Mouse (Mus musculus): Measurements from ENCODE around the gene AI481877. TPM values are rescaled to one million over a fixed set of nuclear protein-coding genes. Genes with fewer than 3 reads are reported as not detected.
"Not testable (repeated sequence)": the region's sequence is repeated elsewhere in the genome, so short reads cannot be mapped to it uniquely, and the experiment has no call there.

AI481877 gene
- not detected in 2 replicates for total RNA-seq (2015; ENCODE audit: low replicate concordance)
- not detected in 2 replicates for total RNA-seq (2017; ENCODE audit: low replicate concordance)

DNA sequence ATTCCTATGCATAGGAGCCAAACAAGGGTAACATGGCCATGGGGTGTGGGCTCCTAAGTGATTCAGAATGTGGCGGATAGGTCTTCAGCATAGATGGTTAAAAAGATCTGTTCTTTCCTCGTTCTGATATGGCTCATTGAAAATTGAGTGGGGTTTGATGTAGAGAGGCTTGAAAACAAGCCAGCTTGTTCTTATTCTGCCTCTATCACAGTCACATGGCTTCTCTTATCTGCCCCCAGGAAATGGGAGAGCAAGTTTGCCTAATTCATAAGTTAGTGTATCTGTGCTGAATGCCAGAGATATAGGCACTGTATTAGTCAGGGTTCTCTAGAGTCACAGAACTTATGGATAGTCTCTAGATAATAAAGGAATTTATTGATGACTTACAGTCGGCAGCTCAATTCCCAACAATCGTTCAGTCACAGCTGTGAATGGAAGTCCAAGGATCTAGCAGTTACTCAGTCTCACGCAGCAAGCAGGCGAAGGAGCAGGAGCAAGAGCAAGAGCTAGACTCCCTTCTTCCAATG is at the start of gene AI481877:
Gene AI481877, minus strand, starts transcription at position 477 of the 527 bp plus-strand sequence.
- not testable (repeated sequence) for ATAC-seq (replicated peaks; ENCODE audit: low FRiP score, poor library complexity, severe bottlenecking)

DNA sequence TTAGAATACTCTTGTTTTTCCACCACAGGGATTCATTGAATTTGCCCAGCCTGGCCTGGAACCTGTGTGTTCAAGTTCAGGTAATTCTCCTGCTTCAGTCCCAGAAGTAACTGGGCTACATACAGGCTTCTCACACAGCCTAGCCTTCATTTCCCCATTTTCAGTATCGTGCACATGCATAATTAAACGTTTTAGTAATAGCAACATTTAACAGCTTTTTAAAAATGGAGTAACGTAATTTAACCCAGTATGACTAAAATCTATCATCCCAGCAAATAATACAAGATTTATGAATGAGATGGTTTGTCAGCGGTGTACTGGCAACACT is 49.7 kb upstream of the AI481877 start:
- ATAC-seq (replicated peaks; ENCODE audit: low FRiP score, poor library complexity, severe bottlenecking): 0 out of 2 replicates have a peak, but pooled peaks have one; percentile 4

DNA sequence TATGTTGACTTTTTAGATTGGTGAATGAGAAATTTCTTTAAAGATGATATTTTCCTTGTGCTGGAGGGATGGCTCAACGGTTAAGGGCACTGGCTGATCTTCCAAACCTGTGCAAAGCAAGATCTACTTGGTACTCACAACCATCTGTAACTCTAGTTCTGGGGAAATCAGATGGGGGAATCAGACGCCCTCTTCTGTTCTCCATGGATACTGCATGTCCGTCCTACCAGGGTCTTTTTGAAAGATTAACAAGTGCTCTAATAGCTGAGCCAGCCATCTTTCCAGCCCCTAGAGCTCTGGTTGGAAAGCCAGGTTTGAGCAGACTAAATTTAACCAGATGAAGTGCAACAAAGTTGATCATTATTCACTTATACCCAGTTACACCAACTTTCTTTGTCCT is 48.5 kb upstream of the AI481877 start:
- no peak for ATAC-seq (replicated peaks; ENCODE audit: low FRiP score, poor library complexity, severe bottlenecking)

DNA sequence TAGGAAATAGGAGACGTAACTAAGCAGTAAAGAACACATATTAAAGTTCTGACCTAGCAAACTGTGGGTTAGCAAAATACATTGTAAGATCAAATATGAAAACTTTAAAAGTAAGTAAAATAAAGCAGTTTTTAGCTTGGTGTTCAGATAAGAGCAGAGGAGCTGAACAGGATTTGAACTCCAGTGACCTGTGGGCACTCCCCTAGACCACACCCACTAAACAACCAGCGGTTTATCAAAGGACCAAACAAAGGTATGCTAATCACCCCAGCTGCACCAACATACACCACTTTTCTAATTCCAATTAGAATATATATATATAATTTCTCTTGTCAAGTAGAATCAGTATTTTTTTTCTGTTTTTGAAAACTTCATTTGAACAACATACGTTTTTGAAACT is 46.9 kb upstream of the AI481877 start:
- no peak for ATAC-seq (replicated peaks; ENCODE audit: low FRiP score, poor library complexity, severe bottlenecking)

DNA sequence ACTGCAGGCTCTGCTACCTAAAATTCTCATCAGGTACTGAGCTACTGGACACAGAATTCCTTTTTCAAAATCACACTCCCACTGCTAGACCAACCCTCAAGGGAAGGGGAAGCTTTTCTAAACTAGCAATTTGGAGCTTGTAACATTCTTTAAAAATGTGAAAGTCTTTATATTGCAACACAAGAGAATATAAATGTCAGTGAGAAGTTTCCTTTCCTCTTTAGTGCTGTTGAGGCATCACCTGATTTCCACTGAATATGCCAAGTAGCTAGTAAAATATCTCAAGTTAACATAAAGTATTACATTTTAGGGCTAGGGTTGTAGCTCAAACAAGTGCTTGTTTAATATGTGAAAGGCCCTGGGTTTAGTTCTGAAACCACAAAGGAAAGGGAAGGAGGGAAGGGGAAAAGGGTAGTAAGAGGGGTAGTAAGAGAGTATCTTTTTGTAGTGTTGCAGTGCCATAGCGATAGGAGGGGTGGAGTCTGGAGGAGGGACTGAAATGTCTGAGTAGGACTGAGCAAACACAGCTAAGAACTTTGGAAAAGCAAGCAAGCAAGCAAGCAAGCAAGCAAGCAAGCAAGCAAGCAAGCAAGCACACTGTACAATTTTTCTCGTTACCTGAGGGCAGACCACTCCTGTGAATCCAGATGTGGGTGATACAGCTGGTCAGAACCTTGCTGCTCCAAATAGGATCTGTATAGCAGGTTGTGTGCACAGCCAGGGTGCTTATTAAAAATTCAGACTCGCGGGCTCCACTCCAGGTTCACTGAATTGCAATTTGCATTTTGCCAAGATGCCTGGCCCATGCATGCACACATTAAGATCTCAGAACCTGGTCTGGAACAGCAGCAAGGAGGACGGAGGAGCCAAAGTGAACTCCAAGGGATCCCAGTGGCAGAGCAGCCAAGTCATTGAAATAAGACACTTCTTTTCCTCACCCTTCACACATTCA is 42.8 kb upstream of the AI481877 start:
- ATAC-seq (replicated peaks; ENCODE audit: low FRiP score, poor library complexity, severe bottlenecking): no peak

- no peak for ATAC-seq (replicated peaks; ENCODE audit: low FRiP score, poor library complexity, severe bottlenecking)
Measured at GRCm38 (mm10) chr4:59177566-59177965, 38.8 kb upstream of the AI481877 start.

DNA sequence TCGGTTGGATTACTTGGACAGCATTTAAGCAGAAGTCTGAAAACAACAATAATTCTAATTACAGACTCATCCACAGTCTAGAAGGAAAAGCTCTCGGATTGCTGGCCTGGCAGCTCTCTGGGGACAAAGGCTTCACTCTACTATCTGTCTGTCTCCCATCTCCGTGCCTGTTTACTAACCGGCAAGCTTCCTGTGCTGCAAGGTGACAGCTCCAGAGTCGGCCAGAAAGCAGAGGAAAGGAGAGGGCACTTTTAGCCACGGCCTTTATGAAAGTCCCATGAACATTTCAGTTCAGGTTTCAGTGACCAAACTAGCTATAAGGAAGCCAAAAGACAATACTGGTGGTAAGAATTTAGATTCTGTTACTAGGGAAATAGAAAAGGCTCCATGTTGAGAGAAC is 37.1 kb upstream of the AI481877 start:
- ATAC-seq (replicated peaks; ENCODE audit: low FRiP score, poor library complexity, severe bottlenecking): no peak

- ATAC-seq (replicated peaks; ENCODE audit: low FRiP score, poor library complexity, severe bottlenecking): no peak
Measured at GRCm38 (mm10) chr4:59175003-59175402, 36.2 kb upstream of the AI481877 start.

DNA sequence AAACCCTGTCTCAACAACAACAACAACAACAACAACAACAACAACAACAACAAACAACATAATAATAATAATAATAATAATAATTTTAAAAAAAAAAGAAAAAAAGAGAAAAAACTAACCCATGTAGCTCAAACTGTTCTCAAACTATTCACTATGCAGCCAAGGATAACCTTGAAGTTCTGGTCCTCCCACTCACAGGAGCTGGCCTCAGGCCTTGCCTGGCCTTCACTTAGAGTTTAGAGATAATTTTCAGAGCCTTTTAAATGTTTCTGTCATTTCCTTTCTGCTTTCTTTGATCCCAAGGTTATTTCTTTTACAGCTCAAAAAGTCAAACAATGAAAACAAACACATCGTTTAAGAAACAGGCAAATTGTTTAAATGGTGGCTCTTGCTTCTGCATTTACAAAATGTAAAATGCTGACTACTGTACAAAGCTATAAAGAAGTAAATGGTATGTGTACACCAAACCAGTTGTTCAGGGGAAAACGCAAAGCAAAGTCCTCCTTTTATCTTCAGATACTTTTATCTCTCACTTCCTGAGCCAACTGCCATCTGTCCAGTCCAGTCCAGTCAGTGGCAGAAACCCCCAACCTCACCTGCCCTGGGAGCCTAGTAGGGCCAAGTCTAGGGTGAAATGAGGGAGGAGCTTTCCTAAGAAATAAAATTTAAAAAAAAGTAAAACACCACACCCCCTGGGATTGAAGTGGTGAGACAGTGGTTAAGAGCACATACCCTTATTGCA is 34.6 kb upstream of the AI481877 start:
- no peak for ATAC-seq (replicated peaks; ENCODE audit: low FRiP score, poor library complexity, severe bottlenecking)

DNA sequence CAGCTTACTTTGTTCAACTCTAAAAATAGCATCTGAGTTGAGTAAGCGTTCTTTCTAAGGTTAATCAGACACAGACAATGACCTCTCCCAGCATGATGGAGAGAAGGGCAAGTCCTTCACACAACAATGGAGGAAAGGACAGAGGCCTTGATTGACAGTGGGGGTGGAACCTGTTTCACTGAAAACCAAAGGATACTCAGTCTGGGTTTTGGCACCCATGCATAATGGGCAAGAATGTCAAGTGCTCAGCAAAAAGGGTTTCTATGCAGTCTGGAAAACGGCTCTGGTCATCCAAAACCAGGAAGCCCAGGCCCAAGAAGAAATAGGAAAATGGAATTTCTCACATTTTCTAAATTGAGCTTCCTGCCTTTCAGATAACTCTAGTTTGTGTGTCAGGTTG is 33.8 kb upstream of the AI481877 start:
- no peak for ATAC-seq (replicated peaks; ENCODE audit: low FRiP score, poor library complexity, severe bottlenecking)

DNA sequence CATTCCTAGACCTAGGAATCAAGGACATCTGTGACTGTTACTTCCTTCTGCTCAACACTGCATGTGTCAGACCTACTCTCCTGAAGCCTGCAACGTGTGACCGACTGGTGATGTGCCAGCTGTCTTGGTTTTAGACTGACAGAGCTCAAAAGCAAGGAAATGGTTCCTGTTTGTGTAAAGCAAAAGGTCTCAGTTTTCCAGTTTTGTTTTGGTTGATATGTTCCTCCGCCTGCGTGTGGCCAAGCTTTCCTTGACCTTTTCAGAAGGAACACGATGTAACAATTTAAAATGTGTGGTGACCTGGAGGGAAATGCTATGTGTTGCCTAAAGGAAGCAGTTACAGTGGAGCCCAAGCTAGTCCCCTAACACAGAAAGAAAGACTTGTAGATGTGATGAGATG is 31.2 kb upstream of the AI481877 start:
- ATAC-seq (replicated peaks; ENCODE audit: low FRiP score, poor library complexity, severe bottlenecking): no peak

GRCm38 (mm10) chr4:59167251-59167847 is 28.6 kb upstream of the AI481877 start:
- ATAC-seq (replicated peaks; ENCODE audit: low FRiP score, poor library complexity, severe bottlenecking): no peak

GRCm38 (mm10) chr4:59164034-59164433 is 25.3 kb upstream of the AI481877 start:
- no peak for ATAC-seq (replicated peaks; ENCODE audit: low FRiP score, poor library complexity, severe bottlenecking)

DNA sequence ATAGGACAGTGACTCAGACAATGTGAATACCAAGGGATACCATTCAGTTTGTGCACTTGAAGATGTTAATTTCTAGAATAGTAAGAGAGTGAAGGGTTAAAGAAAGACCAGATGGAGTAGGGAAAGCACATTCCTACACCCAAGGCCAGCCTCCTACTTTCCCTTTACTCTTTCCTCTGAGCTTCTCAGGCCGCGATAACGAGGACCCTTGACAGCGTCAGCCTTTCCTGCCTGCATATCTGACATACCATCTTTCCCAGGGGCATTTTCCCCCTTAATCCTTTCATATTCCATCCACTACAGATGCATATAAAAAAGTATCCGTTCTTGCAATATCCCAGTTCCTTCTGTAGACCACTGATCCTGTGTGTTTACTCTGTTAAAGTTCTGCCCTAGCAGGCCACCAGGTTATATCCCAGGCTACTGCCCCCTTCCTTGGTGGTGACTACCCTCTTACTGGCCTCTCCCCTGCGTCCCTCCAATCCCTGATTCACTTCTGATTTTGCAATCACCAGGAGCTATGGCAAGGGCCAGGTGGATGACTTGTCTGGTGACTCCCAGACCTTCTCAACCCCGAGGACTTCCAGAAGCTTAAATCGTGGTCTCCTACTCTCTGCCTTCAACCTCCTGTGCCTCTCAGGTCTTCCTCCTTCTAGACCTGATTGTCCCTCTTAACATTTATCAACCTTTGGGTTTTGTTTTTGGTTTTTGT is 22.3 kb upstream of the AI481877 start:
- ATAC-seq (replicated peaks; ENCODE audit: low FRiP score, poor library complexity, severe bottlenecking): no peak

DNA sequence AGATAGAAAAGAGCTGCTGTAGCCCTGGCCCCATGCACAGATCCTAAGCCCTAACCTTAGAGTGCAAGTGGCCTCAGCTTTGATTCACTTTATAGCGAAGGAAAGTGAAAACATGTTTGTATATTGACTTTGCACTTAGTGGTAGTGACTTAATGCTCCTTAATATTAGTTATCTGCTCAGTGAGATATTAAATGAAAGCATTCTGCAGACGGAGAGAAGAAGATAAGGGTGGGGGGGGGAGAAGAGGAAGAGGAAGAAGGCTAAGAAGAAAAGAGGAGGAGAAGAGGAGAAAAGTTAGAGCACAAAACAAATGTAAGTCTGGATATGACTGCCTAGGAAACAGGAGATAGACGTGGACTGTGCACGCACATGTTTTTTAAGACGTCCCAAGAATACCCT is 21.5 kb upstream of the AI481877 start:
- no peak for ATAC-seq (replicated peaks; ENCODE audit: low FRiP score, poor library complexity, severe bottlenecking)

- no peak for ATAC-seq (replicated peaks; ENCODE audit: low FRiP score, poor library complexity, severe bottlenecking)
Measured at GRCm38 (mm10) chr4:59157654-59158053, 18.9 kb upstream of the AI481877 start.

DNA sequence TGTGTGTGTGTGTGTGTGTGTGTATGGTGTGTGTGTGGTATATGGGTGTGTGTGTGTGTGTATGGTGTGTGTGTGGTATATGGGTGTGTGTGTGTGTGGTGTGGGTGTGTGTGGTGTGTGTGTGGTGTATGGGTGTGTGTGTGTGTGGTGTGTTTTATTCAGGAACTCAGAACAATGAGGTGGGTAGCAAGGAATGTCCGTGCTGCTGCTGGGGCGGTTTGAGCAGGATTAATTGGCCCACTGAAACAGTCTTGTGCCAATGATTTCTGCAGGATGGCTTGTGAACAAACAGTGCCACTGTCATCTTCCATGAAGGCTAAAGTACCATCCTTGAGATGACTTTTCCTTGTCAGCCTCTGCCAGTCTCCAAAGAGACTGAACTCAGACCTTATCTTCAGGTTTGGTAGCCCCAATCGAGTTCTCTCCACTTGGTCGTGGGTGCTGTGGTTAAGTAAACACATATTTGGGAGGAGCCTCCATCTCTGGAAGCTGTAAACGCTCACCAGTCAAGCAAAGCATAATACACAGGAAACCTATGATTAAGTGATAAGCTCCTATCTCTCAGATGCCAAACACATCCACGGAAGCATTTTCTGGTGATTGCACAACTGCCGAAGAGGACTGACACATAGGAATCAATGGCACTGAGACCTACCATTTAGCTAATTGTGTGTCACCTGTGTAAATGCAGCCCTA is 18.3 kb upstream of the AI481877 start:
- no peak for ATAC-seq (replicated peaks; ENCODE audit: low FRiP score, poor library complexity, severe bottlenecking)

GRCm38 (mm10) chr4:59151953-59152352 is 13.2 kb upstream of the AI481877 start:
- no peak for ATAC-seq (replicated peaks; ENCODE audit: low FRiP score, poor library complexity, severe bottlenecking)

DNA sequence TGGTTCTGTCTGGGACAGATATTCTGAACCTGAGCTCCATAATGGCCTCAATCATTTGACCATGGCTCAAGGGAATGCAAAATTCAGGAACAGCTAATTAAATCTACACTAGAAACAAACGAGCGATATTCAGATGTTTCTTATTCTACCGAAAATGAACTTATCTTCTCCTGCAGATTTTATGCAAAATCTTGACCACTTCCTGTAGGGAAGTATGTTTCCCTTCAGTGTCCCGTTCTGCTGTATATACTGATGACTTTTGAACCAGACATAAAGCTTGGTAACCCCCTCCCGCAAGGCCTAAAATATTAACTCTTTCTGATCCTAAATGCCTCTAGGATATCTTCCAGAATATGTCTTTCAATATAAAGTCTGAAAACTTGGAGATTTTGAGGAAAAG is 12.1 kb upstream of the AI481877 start:
- no peak for ATAC-seq (replicated peaks; ENCODE audit: low FRiP score, poor library complexity, severe bottlenecking)
